Mouse (Mus musculus): ENCODE results near the gene Cspg5. TPM values are rescaled to one million over a fixed set of nuclear protein-coding genes. Genes with fewer than 3 reads are reported as not detected.

Gene Cspg5
- total and polyA plus RNA-seq, 3 experiments = 0.40 to 0.72 (median 0.49) TPM

DNA sequence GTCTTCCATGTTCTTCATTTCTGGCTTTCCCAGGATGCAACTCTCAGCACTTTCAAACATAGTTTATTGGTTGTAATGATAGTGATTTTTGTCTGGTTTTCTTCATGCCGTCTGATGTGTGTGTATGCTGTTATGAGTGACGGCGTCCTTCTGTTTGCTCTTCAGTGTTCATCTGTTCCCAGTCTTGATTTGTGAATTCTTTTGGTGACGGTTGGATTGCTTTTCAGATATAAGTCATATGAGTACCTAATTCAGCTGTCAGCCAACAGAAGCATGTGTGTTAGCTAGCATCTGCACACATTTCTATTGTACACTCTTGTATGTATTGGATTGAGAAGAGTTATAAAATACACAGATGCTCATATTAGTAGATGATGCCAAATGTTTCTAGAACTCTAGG lies 19.3 kb upstream of the Cspg5 start:
- Histone ChIP-seq H3K36me3 (replicated peaks in 1 of 2; ENCODE audit: control insufficient read depth in 1 of 2, insufficient read depth in 1 of 2, low read length in 1 of 2) (peaks cover 35 to 70% of the 10 kb centered on the region in 2 experiments), H3K9me3 (replicated peaks; ENCODE audit: low read length) (no peaks in the 10 kb centered on the region), H3K79me2 (replicated peaks; ENCODE audit: control insufficient read depth, extremely low read depth, insufficient read depth, poor library complexity, severe bottlenecking) (no peaks in the 10 kb centered on the region), H3K27me3 (replicated peaks) (no peaks in the 10 kb centered on the region), H3K4me1 (ENCODE audit: control insufficient read depth in 1 of 2, insufficient read depth in 2 of 2) (peaks cover 14 to 30% of the 10 kb centered on the region in 2 experiments), H3K4me3 (replicated peaks in 1 of 3; ENCODE audit: low read depth in 2 of 3, low read length in 2 of 3, poor library complexity in 1 of 3) (no peak overlapping the region), H3K9ac (ENCODE audit: insufficient read depth, low read depth) (no peak overlapping the region), H3K27ac (ENCODE audit: insufficient read depth, low read depth) (no peak overlapping the region), H3K4me2 (ENCODE audit: insufficient read depth, low read depth, poor library complexity, severe bottlenecking) (no peak overlapping the region)
- no peak for DNase-seq (ENCODE audit: extremely low read depth)
- TF ChIP-seq MYC (IDR thresholded peaks at IDR 0.05; ENCODE audit: low read depth, low read length) (no peak), USF1 (IDR thresholded peaks at IDR 0.05; ENCODE audit: low read depth, low read length) (no peak), USF2 (conservative IDR thresholded peaks at IDR 0.05; ENCODE audit: low read depth, low read length) (no peak), JUN (IDR thresholded peaks at IDR 0.05; ENCODE audit: insufficient read depth, low read depth, low read length) (no peak), JUND (conservative IDR thresholded peaks at IDR 0.05; ENCODE audit: low read depth, low read length) (no peak), E2F4 (IDR thresholded peaks at IDR 0.05; ENCODE audit: insufficient replicate concordance, low read depth, low read length) (no peak), BHLHE40 (IDR thresholded peaks at IDR 0.05; ENCODE audit: low read depth, low read length) (no peak), MEF2A (IDR thresholded peaks at IDR 0.05; ENCODE audit: borderline replicate concordance, low read depth, low read length) (no peak), SMC3 (IDR thresholded peaks at IDR 0.05; ENCODE audit: low read depth, low read length) (no peak), CHD1 (IDR thresholded peaks at IDR 0.05; ENCODE audit: low read depth, low read length) (no peak)
- dilution Hi-C loops (cut with MboI; ENCODE audit: extremely low pct_ligation_motif_present, extremely low pct_unique_long_range_greater_than_20kb, low sequenced_read_pairs) = no loop called here
- in situ Hi-C loops (cut with MboI; ENCODE audit: low pct_ligation_motif_present, low pct_unique_long_range_greater_than_20kb, low sequenced_read_pairs) = no loop called here

DNA sequence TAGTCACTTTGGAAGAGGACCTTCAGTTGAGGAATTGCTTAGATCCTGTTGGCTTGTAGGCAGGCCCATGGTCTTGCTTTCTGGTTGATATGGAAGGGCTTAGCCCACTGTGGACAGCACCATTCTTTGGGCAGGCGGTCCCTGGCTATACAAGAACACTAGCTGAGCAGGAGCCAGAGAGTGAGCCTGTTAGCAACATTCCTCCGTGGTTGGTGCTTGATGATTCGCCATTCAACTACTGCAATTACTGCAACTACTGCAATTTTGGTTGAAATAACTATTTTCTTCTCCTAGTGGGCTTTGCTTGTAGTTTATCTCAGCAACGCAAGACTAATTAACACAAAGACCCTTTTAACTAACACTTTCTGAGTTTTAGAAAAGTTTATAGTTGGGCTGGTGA lies 17.4 kb upstream of the Cspg5 start:
- Histone ChIP-seq H3K27ac (ENCODE audit: insufficient read depth, low read depth) (no peak overlapping the region), H3K79me2 (replicated peaks; ENCODE audit: control insufficient read depth, extremely low read depth, insufficient read depth, poor library complexity, severe bottlenecking) (0 out of 2 replicates have a peak, but pooled peaks cover 3% of the 10 kb centered on the region), H3K4me1 (ENCODE audit: control insufficient read depth in 1 of 2, insufficient read depth in 2 of 2) (peaks cover 24 to 49% of the 10 kb centered on the region in 2 experiments), H3K9me3 (replicated peaks; ENCODE audit: low read length) (no peaks in the 10 kb centered on the region), H3K36me3 (replicated peaks in 1 of 2; ENCODE audit: control insufficient read depth in 1 of 2, insufficient read depth in 1 of 2, low read length in 1 of 2) (peaks cover 34 to 70% of the 10 kb centered on the region in 2 experiments), H3K4me3 (replicated peaks in 1 of 3; ENCODE audit: low read depth in 2 of 3, low read length in 2 of 3, poor library complexity in 1 of 3) (no peak overlapping the region), H3K27me3 (replicated peaks) (no peaks in the 10 kb centered on the region), H3K9ac (ENCODE audit: insufficient read depth, low read depth) (no peak overlapping the region), H3K4me2 (ENCODE audit: insufficient read depth, low read depth, poor library complexity, severe bottlenecking) (no peak overlapping the region)
- DNase-seq (ENCODE audit: extremely low read depth) = no peak
- dilution Hi-C loops (cut with MboI; ENCODE audit: extremely low pct_ligation_motif_present, extremely low pct_unique_long_range_greater_than_20kb, low sequenced_read_pairs) = no loop called here
- in situ Hi-C loops (cut with MboI; ENCODE audit: low pct_ligation_motif_present, low pct_unique_long_range_greater_than_20kb, low sequenced_read_pairs) = no loop called here
- TF ChIP-seq E2F4 (IDR thresholded peaks at IDR 0.05; ENCODE audit: insufficient replicate concordance, low read depth, low read length) = no peak
- TF ChIP-seq USF2 (conservative IDR thresholded peaks at IDR 0.05; ENCODE audit: low read depth, low read length) = no peak
- no peak for TF ChIP-seq ZMIZ1 (IDR thresholded peaks at IDR 0.05; ENCODE audit: low read depth, low read length)
- no peak for TF ChIP-seq MYC (IDR thresholded peaks at IDR 0.05; ENCODE audit: low read depth, low read length)
- TF ChIP-seq MAFK (IDR thresholded peaks at IDR 0.05; ENCODE audit: insufficient replicate concordance, low read length) = no peak
- no peak for TF ChIP-seq ZC3H11A (IDR thresholded peaks at IDR 0.05; ENCODE audit: low read depth, low read length)
- TF ChIP-seq ZNF384 (IDR thresholded peaks at IDR 0.05; ENCODE audit: low read depth, low read length) = no peak
- TF ChIP-seq JUN (IDR thresholded peaks at IDR 0.05; ENCODE audit: insufficient read depth, low read depth, low read length) = no peak

Data from CH12.LX (cell line).